Mouse (Mus musculus) central nervous system, embryonic 14 days (tissue): Measurements from ENCODE around the gene Gemin7. TPM values are rescaled to one million over a fixed set of nuclear protein-coding genes. Genes with fewer than 3 reads are reported as not detected.

Experiments
- polyA plus RNA-seq: library from polyadenylated mRNA; depleted of rRNA; stranded (reverse); fragments of >200 nt; gene quantifications from 2 replicates; pipeline ENCODE4 v1.2.3, GENCODE M21; 2012; rRNA removed

Gene Gemin7
- polyA plus RNA-seq: 63.7 and 64.1 TPM in 2 replicates

DNA sequence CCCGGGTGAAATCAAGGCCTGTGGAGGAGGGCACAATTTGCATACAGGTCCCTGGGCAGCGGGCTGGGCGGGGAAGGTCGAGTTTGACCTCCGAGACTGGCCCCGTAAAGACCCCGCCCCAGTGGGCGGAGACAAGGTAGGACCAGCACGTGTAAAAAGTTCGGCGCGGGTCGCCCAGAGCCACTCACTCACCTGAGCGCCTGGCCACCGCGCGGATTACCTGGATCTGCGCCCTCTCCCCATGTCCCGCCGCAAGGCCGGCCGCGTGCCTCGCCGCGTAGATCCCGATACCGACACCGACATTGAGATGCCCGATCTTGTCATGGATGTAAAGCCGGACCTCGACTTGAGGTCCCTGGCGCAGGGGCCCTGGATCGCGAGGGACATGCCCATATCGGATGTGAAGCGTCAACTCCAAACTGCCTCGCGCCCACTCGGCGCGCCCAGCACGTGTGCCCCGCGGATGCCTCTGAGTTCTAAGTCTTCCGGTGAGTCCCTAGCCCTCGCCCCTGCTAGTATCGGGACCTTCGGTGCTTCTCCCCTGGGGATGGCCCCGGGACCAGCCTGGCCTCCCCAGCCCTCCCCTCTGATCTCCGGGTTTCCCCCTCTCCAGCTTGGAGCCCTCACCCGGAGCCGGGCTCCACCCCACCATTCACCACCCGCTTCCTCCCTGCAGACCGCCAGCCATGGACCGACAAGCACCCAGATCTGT is at the start of gene Gemin7, which contains the start of gene Zfp296:
Gemin7 (minus strand) TSS at position 455 of the 712 bp plus-strand sequence.
Zfp296 (plus strand) TSS at position 147 of the 712 bp plus-strand sequence.

GRCm38 (mm10) chr7:19603849-19604605 is 26.6 kb upstream of the Gemin7 start, which contains the start of gene Clasrp:
TSS of gene Clasrp (minus strand) at chr7:19604486.

GRCm38 (mm10) chr7:19562643-19563410 is 14.6 kb downstream of the Gemin7 start, which contains the start of gene Ppp1r37:
TSS of gene Ppp1r37 (minus strand) at chr7:19563076.

DNA sequence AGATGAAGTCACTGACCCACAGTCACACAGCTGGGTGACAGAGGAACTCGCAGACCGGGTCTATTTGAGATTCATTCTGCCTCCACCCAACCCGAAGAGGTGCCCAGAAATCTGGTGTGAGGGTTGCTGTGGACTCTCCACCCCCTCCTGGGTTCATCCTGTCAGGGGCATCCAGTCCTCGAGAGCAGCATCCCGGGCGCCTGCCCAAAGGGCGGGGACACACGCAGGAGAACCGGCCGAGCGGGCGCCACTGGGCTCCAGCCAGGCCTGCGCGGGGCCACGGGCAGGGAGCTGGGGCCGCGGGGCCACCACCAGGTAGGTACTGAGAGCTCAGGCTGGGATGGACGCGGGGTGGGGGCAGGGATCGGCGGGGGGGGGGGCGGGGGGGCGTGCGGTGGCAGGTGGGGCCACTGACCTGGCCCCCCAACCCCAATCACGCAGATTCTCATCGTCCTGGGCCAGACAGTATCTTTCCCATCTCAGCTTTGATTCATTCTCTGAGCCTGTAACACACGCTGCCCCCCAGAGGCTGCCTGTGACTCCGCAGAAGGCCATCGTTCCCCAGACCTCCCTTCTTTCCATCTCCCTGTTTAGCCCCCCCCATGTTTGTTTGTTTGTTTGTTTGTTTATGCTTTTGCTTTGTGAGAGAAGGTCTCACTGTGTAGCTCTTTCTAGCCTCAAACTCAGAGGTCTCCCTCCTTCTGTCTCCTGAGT is 59.6 kb downstream of the Gemin7 start, which contains the start of gene Nkpd1:
Nkpd1 (plus strand) TSS at position 187 of the 714 bp plus-strand sequence.

Other genes starting within 250 kb of the Gemin7 start
- gene Ercc1, start 232.8 kb downstream of the Gemin7 start, polyA plus RNA-seq: 74.3 and 79.3 TPM in 2 replicates
- gene Cd3eap, start 218.1 kb downstream of the Gemin7 start, polyA plus RNA-seq: 14.1 and 14.5 TPM in 2 replicates
- gene Ppp1r13l, start 217.8 kb downstream of the Gemin7 start, polyA plus RNA-seq: 6.6 and 9.4 TPM in 2 replicates
- 75.9 and 76.5 TPM in 2 replicates for gene Ercc2, start 195.6 kb downstream of the Gemin7 start, polyA plus RNA-seq
- gene Klc3, start 173.5 kb downstream of the Gemin7 start, polyA plus RNA-seq: 1.4 and 2.5 TPM in 2 replicates
- 0.10 and 25.4 TPM in 2 replicates for gene Ckm, start 172.8 kb downstream of the Gemin7 start, polyA plus RNA-seq
- gene Mark4, start 118.8 kb downstream of the Gemin7 start, polyA plus RNA-seq: 51.1 and 55.1 TPM in 2 replicates
- gene Exoc3l2, start 114.3 kb downstream of the Gemin7 start, polyA plus RNA-seq: 0.85 and 1.6 TPM in 2 replicates
- 9.1 and 10.5 TPM in 2 replicates for gene Bloc1s3, start 69.2 kb downstream of the Gemin7 start, polyA plus RNA-seq
- gene Trappc6a, start 69.2 kb downstream of the Gemin7 start, polyA plus RNA-seq: 34.1 and 35.1 TPM in 2 replicates
- gene Nkpd1, start 59.8 kb downstream of the Gemin7 start, polyA plus RNA-seq: 0.33 and 0.34 TPM in 2 replicates
- 96.0 and 96.5 TPM in 2 replicates for gene Ppp1r37, start 14.5 kb downstream of the Gemin7 start, polyA plus RNA-seq
- 0.96 and 1.3 TPM in 2 replicates for gene Zfp296, start 308 bp downstream of the Gemin7 start, polyA plus RNA-seq
- 169 and 179 TPM in 2 replicates for gene Clasrp, start 26.9 kb upstream of the Gemin7 start, polyA plus RNA-seq
- 4.5 and 8.3 TPM in 2 replicates for gene Relb, start 51.8 kb upstream of the Gemin7 start, polyA plus RNA-seq
- gene Clptm1, start 87.4 kb upstream of the Gemin7 start, polyA plus RNA-seq: 81.5 and 83.9 TPM in 2 replicates
- 0.18 and 0.39 TPM in 2 replicates for gene Apoc2, start 100.3 kb upstream of the Gemin7 start, polyA plus RNA-seq
- gene Gm44805, start 103.8 kb upstream of the Gemin7 start, polyA plus RNA-seq: not detected in 2 replicates
- not detected in 2 replicates for gene Apoc4, start 103.9 kb upstream of the Gemin7 start, polyA plus RNA-seq
- 1.4 and 1.9 TPM in 2 replicates for gene Apoc1, start 115.1 kb upstream of the Gemin7 start, polyA plus RNA-seq
- gene Apoe, start 121.6 kb upstream of the Gemin7 start, polyA plus RNA-seq: 310 and 317 TPM in 2 replicates
- gene Tomm40, start 137.8 kb upstream of the Gemin7 start, polyA plus RNA-seq: 100.0 and 101 TPM in 2 replicates
- 36.1 and 40.6 TPM in 2 replicates for gene Nectin2, start 172.9 kb upstream of the Gemin7 start, polyA plus RNA-seq
- 9.6 and 26.2 TPM in 2 replicates for gene Bcam, start 193.4 kb upstream of the Gemin7 start, polyA plus RNA-seq
- gene Cblc, start 219.2 kb upstream of the Gemin7 start, polyA plus RNA-seq: 0.16 and 0.75 TPM in 2 replicates
- gene Bcl3, start 245.2 kb upstream of the Gemin7 start, polyA plus RNA-seq: 0.91 and 2.3 TPM in 2 replicates